Mouse (Mus musculus): ENCODE data around the gene Ntrk2. TPM values are rescaled to one million over a fixed set of nuclear protein-coding genes. Genes with fewer than 3 reads are reported as not detected.

Gene Ntrk2
- polyA plus RNA-seq, 1 experiment = 0.81 TPM

GRCm38 (mm10) chr13:58840731-58841359, 34.5 kb downstream of the Ntrk2 start:
- Histone ChIP-seq H3K27ac (ENCODE audit: insufficient read depth, low read depth, low read length) (no peak overlapping the region), H3K4me1 (ENCODE audit: control insufficient read depth, insufficient read depth, insufficient read length, low read length) (peaks cover 2% of the 10 kb centered on the region; the same call in 1 of the 2 replicates), H3K36me3 (ENCODE audit: control insufficient read depth, insufficient read depth, low read length) (no peaks in the 10 kb centered on the region), H3K4me3 (ENCODE audit: low read depth, low read length) (no peak overlapping the region), H3K27me3 (ENCODE audit: control insufficient read depth, insufficient read depth, low read length) (no peaks in the 10 kb centered on the region)
- 10% methylated on average over 7 of the region's 7 CpGs for WGBS
- TF ChIP-seq CTCF (IDR thresholded peaks at IDR 0.05; ENCODE audit: extremely low read depth, insufficient read length, insufficient replicate concordance, low read depth, low read length) (no peak), POLR2A (IDR thresholded peaks at IDR 0.05; ENCODE audit: low read depth, low read length) (no peak)

- H3K27ac ChIP-seq (ENCODE audit: insufficient read depth, low read depth, low read length) = no peak overlapping the region
- H3K36me3 ChIP-seq (ENCODE audit: control insufficient read depth, insufficient read depth, low read length) = no peaks in the 10 kb centered on the region
- H3K4me1 ChIP-seq (ENCODE audit: control insufficient read depth, insufficient read depth, insufficient read length, low read length) = peaks cover 2% of the 10 kb centered on the region; the same call in 1 of the 2 replicates
- TF ChIP-seq POLR2A (IDR thresholded peaks at IDR 0.05; ENCODE audit: low read depth, low read length) = no peak
- TF ChIP-seq CTCF (IDR thresholded peaks at IDR 0.05; ENCODE audit: extremely low read depth, insufficient read length, insufficient replicate concordance, low read depth, low read length) = no peak
- H3K4me3 ChIP-seq (ENCODE audit: low read depth, low read length) = no peak overlapping the region
- WGBS = 90% methylated on average over 9 of the region's 9 CpGs
- no peaks in the 10 kb centered on the region for H3K27me3 ChIP-seq (ENCODE audit: control insufficient read depth, insufficient read depth, low read length)
Measured at GRCm38 (mm10) chr13:58843826-58844225, 37.5 kb downstream of the Ntrk2 start.

- WGBS = 87% methylated on average over 4 of the region's 4 CpGs
Measured at GRCm38 (mm10) chr13:58848578-58848977, 42.2 kb downstream of the Ntrk2 start.

GRCm38 (mm10) chr13:58853685-58854084, 47.3 kb downstream of the Ntrk2 start:
- H3K4me3 ChIP-seq (ENCODE audit: low read depth, low read length) = no peak overlapping the region
- no peaks in the 10 kb centered on the region for H3K36me3 ChIP-seq (ENCODE audit: control insufficient read depth, insufficient read depth, low read length)
- H3K27me3 ChIP-seq (ENCODE audit: control insufficient read depth, insufficient read depth, low read length) = no peaks in the 10 kb centered on the region
- H3K4me1 ChIP-seq (ENCODE audit: control insufficient read depth, insufficient read depth, insufficient read length, low read length) = no peaks in the 10 kb centered on the region
- no peak overlapping the region for H3K27ac ChIP-seq (ENCODE audit: insufficient read depth, low read depth, low read length)
- no peak for TF ChIP-seq POLR2A (IDR thresholded peaks at IDR 0.05; ENCODE audit: low read depth, low read length)
- TF ChIP-seq CTCF (IDR thresholded peaks at IDR 0.05; ENCODE audit: extremely low read depth, insufficient read length, insufficient replicate concordance, low read depth, low read length) = no peak
- 51% methylated on average over 6 of the region's 6 CpGs for WGBS

More at GRCm38 (mm10) chr13:58848578-58848977, 42.2 kb downstream of the Ntrk2 start:
- TF ChIP-seq POLR2A (IDR thresholded peaks at IDR 0.05; ENCODE audit: low read depth, low read length) = no peak
- TF ChIP-seq CTCF (IDR thresholded peaks at IDR 0.05; ENCODE audit: extremely low read depth, insufficient read length, insufficient replicate concordance, low read depth, low read length) = no peak
- Histone ChIP-seq H3K36me3 (ENCODE audit: control insufficient read depth, insufficient read depth, low read length) (no peaks in the 10 kb centered on the region), H3K27me3 (ENCODE audit: control insufficient read depth, insufficient read depth, low read length) (no peaks in the 10 kb centered on the region), H3K4me3 (ENCODE audit: low read depth, low read length) (no peak overlapping the region), H3K27ac (ENCODE audit: insufficient read depth, low read depth, low read length) (no peak overlapping the region), H3K4me1 (ENCODE audit: control insufficient read depth, insufficient read depth, insufficient read length, low read length) (no peaks in the 10 kb centered on the region)

GRCm38 (mm10) chr13:58866239-58866638, 59.9 kb downstream of the Ntrk2 start:
- H3K4me1 ChIP-seq (ENCODE audit: control insufficient read depth, insufficient read depth, insufficient read length, low read length) = no peaks in the 10 kb centered on the region
- no peak overlapping the region for H3K27ac ChIP-seq (ENCODE audit: insufficient read depth, low read depth, low read length)
- H3K27me3 ChIP-seq (ENCODE audit: control insufficient read depth, insufficient read depth, low read length) = no peaks in the 10 kb centered on the region
- no peaks in the 10 kb centered on the region for H3K36me3 ChIP-seq (ENCODE audit: control insufficient read depth, insufficient read depth, low read length)
- WGBS = 86% methylated on average over 10 of the region's 10 CpGs
- TF ChIP-seq POLR2A (IDR thresholded peaks at IDR 0.05; ENCODE audit: low read depth, low read length) = no peak
- TF ChIP-seq CTCF (IDR thresholded peaks at IDR 0.05; ENCODE audit: extremely low read depth, insufficient read length, insufficient replicate concordance, low read depth, low read length) = no peak
- H3K4me3 ChIP-seq (ENCODE audit: low read depth, low read length) = no peak overlapping the region

- H3K27me3 ChIP-seq (ENCODE audit: control insufficient read depth, insufficient read depth, low read length) = no peaks in the 10 kb centered on the region
- WGBS = 78% methylated on average over 8 of the region's 8 CpGs
Measured at GRCm38 (mm10) chr13:58866776-58867435, 60.5 kb downstream of the Ntrk2 start.

GRCm38 (mm10) chr13:58882468-58882867, 76.1 kb downstream of the Ntrk2 start:
- H3K4me3 ChIP-seq (ENCODE audit: low read depth, low read length) = no peak overlapping the region
- H3K36me3 ChIP-seq (ENCODE audit: control insufficient read depth, insufficient read depth, low read length) = no peaks in the 10 kb centered on the region
- 86% methylated on average over 3 of the region's 3 CpGs for WGBS
- no peaks in the 10 kb centered on the region for H3K4me1 ChIP-seq (ENCODE audit: control insufficient read depth, insufficient read depth, insufficient read length, low read length)
- no peaks in the 10 kb centered on the region for H3K27me3 ChIP-seq (ENCODE audit: control insufficient read depth, insufficient read depth, low read length)
- TF ChIP-seq POLR2A (IDR thresholded peaks at IDR 0.05; ENCODE audit: low read depth, low read length) (no peak), CTCF (IDR thresholded peaks at IDR 0.05; ENCODE audit: extremely low read depth, insufficient read length, insufficient replicate concordance, low read depth, low read length) (no peak)
- H3K27ac ChIP-seq (ENCODE audit: insufficient read depth, low read depth, low read length) = no peak overlapping the region

More at GRCm38 (mm10) chr13:58866776-58867435, 60.5 kb downstream of the Ntrk2 start:
- no peak overlapping the region for H3K4me3 ChIP-seq (ENCODE audit: low read depth, low read length)
- no peaks in the 10 kb centered on the region for H3K4me1 ChIP-seq (ENCODE audit: control insufficient read depth, insufficient read depth, insufficient read length, low read length)
- no peak overlapping the region for H3K27ac ChIP-seq (ENCODE audit: insufficient read depth, low read depth, low read length)
- TF ChIP-seq POLR2A (IDR thresholded peaks at IDR 0.05; ENCODE audit: low read depth, low read length) = no peak
- no peak for TF ChIP-seq CTCF (IDR thresholded peaks at IDR 0.05; ENCODE audit: extremely low read depth, insufficient read length, insufficient replicate concordance, low read depth, low read length)
- no peaks in the 10 kb centered on the region for H3K36me3 ChIP-seq (ENCODE audit: control insufficient read depth, insufficient read depth, low read length)
